Mouse (Mus musculus): ENCODE data around the gene Bloc1s4. TPM values are rescaled to one million over a fixed set of nuclear protein-coding genes. Genes with fewer than 3 reads are reported as not detected.
"Not testable (repeated sequence)": the region's sequence is repeated elsewhere in the genome, so short reads cannot be mapped to it uniquely, and the experiment has no call there.

Bloc1s4 gene
- total RNA-seq (2021): 10 to 100 TPM; 16.0 to 21.3 TPM

- intact Hi-C loops (cut with DNase I): loop anchor here (5.0 to 10.0 kb wide), 2 partner anchors 164 to 216 kb away; no protein-coding TSS in a partner anchor
- peak; percentile 95 to 97 for DNase-seq (ENCODE audit: low spot score in 2 of 2)
Observed at GRCm38 (mm10) chr5:36748536-36749061, at the start of gene Bloc1s4. Gene Bloc1s4 (minus strand): TSS chr5:36748650.

DNA sequence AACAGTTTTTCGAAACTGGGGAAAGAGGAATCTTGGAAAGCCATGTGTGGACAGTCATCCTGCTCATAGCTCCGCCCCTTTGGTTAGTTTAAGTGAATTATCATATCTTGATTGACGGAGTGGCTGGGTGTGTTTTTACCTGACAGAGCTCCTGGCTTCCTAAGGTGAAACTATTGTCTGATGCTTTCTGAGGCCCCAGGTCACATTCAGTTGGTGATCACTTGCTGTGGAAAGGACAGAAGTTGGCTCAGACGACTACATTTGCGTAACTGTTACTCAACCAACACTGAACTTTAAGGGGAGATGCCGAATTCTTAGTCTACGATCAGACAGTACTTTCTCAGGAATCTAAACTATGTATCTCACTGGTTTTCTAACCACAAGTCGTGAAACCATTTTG, 48.8 kb upstream of the Bloc1s4 start:
- DNase-seq (ENCODE audit: low spot score in 2 of 2): no peak
- intact Hi-C loops (cut with DNase I): no loop called here

DNA sequence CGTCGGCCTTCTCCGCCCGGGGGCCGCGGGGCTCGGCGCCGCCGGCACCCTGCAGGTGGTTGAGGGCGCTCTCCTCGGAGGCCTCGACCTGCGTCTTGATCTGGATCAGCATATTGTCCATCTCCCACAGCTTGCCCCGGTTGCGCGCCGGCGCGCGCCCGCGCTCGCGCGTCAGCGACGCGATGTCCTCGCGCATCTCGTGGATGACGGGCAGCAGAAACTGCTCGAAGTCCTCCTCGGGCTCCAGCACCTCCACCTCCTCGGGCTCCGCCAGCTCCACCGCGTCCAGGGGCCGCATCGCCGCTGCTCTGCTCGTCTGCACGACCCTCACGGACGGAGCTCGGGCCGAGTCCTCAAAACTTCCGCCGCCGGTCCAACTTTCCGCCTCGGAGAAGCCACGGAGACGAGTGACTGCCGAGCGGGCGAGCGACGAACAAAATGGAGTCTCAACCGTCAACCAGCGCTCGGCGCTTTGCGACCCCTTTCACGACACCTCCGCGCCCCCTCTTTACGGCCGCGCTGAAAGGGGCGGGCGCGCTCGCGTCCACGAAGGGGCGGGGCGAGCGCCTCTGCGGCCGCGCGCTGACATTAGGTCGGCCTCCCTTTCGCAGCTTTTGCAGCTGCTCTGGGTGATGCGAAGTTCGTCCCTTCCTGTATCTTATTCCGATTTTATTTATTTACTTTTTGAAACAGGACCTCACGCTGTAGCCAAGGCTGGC, 48.0 kb upstream of the Bloc1s4 start, which contains the start of gene Mrfap1:
Gene Mrfap1 (minus strand): TSS at position 477 of the 719 bp plus-strand sequence.
- peak; percentile 94 to 96 for DNase-seq (ENCODE audit: low spot score in 2 of 2)
- intact Hi-C loops (cut with DNase I): not testable (repeated sequence)

DNA sequence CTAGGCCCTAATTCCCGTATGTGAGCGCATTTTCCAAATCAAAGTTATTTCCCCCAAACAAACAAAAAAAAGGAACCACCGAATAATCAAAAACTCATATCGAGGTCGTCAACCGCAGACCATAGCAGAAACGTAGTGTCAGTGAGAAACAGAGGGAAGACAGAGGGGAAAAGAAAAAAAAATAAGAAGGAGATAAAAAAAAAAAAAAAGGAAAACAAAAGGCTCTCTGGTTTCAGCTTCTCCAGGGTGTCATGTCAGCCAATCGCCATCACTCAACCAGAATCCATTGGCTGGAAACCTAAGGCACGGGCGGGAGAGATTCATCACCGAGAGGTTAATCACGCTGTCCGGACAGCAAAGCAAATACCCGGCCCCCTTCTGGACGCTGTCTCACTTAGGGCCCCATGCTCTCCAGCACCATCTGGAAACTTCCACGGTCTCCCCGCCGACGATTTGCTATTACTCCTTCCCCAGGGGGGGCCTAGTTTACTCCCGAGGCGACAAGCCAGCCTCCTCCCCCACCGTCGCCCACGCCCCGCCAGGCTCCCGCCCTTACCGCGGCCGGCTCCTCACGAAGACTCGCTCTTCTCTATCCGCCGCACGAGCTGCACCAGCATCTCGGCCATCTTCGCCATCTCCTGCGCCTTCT, 47.3 kb upstream of the Bloc1s4 start:
- intact Hi-C loops (cut with DNase I): not testable (repeated sequence)
- DNase-seq (ENCODE audit: low spot score in 2 of 2): peak; percentile 75 to 79

DNA sequence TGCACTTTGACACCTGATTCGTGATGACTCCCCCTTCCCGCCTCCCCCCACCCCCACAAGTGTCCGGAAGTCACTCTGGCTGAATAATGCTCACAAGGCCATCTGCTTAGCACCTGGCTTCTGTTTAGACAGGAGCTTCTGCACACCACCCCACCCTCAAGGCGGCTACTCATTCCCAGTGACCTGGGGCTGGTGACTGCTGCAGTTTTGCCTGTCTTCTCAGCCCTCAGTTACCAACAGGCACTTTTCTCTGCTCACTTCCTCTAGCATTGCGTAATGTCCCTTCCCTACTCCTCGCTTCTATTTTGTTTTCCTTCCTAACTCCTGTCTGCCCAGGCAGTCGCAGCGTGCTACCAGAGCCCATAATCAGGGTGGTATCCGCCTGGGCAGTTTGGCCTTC, 43.4 kb upstream of the Bloc1s4 start:
- DNase-seq (ENCODE audit: low spot score in 2 of 2): no peak
- intact Hi-C loops (cut with DNase I): no loop called here

- intact Hi-C loops (cut with DNase I): no loop called here
- DNase-seq (ENCODE audit: low spot score in 2 of 2): no peak
Observed at GRCm38 (mm10) chr5:36786052-36786451, 37.6 kb upstream of the Bloc1s4 start.

DNA sequence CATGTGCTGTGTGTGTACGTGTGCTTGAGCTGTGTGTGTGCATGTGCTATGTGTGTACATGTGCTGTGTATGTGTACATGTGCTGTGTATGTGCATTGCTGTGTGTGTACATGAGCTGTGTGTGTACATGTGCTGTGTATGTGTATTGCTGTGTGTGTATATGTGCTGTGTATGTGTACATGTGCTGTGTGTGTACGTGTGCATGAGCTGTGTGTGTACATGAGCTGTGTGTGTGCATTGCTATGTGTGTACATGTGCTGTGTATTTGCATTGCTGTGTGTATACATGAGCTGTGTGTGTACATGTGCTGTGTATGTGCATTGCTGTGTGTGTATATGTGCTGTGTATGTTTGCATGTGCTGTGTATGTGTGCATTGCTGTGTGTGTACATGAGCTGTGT, 31.1 kb upstream of the Bloc1s4 start:
- no peak for DNase-seq (ENCODE audit: low spot score in 2 of 2)
- intact Hi-C loops (cut with DNase I): no loop called here

DNA sequence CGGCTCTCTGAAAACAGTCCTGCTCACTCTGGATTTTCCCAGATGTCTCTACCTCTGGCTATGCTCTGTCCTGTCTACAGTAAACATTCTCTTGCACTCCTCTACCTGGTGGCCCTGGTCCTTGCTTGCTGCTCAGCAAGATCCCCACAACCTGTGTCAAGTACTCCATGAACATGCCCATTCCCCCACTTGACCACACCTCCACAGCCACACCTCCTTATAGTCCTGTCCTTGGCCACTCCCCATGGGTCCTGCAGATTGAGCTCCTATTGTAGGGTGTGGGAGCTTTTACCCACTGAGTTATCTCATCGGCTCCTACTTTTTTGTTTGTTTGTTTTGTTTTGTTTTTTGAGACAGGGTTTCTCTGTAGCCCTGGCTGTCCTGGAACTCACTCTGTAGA, 30.5 kb upstream of the Bloc1s4 start:
- intact Hi-C loops (cut with DNase I): no loop called here
- DNase-seq (ENCODE audit: low spot score in 2 of 2): no peak

DNA sequence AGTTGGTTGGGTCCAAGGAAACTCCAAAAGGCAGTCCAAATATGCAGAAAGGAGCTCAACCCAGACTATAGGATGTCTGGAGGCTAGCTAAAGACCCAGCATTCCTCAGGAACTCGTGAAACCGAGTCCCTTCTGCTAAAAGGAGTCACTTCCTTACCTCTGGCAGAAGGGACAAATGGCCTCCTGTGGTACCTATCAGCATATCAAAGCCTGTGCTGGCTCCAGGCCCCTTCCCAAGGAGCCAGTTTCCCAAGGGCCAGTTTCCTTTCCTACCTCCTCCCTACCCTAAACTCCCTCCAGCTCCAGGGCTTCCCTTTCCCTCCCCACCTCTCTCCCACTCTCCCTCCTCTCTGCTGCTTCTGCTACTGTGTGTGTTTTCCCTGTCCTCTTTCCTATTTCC, 28.7 kb upstream of the Bloc1s4 start:
- DNase-seq (ENCODE audit: low spot score in 2 of 2): no peak
- intact Hi-C loops (cut with DNase I): no loop called here

DNA sequence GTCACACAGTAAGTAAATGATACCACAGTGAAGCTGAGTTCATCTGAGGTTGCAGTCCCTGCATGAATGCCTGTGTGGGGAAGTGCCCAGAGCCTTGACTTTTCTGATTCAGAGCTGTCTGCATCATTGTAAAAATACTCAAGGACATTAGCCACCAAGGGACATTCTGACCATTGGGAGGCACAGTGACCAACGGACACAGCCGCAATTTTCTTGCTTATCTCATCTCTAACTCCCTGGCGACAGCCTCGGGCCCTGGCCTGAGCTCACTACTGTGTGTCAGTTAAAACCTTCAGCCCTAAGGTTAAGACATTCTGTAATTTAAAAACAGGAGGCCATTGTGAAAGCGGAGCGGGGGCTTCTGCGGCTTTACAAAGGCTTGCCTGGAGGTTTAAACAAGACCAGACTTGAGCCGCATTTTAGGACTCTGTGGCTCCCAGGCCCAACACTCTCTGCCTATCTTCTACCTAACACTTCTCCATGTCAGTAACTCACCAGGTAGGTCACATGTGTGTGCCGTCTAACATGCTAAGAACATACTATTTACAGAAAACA, 27.6 kb upstream of the Bloc1s4 start:
- intact Hi-C loops (cut with DNase I): no loop called here
- no peak for DNase-seq (ENCODE audit: low spot score in 2 of 2)

- DNase-seq (ENCODE audit: low spot score in 2 of 2): no peak
- intact Hi-C loops (cut with DNase I): no loop called here
Observed at GRCm38 (mm10) chr5:36775317-36775716, 26.9 kb upstream of the Bloc1s4 start.

DNA sequence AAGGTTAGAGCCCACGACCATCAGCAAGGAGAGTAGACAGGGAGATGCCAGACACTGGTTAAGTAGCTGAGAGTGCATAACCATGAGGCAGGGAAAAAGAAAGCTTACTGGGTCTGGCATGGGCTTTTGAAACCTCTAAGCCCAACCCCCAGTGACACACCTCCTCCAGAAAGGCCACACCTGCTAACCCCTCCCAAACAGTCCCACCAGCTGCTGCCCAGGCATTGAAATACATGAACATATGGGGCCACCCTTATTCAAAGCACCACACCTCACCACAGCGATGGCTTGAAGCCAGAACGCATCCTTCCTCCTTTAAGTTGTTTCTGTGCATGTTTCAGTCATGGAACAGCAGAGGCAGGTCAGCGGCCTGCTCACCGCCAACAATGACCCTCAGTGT, 24.1 kb upstream of the Bloc1s4 start:
- DNase-seq (ENCODE audit: low spot score in 2 of 2): no peak
- intact Hi-C loops (cut with DNase I): no loop called here

GRCm38 (mm10) chr5:36769603-36770002, 21.2 kb upstream of the Bloc1s4 start:
- DNase-seq (ENCODE audit: low spot score in 2 of 2): no peak
- intact Hi-C loops (cut with DNase I): no loop called here

DNA sequence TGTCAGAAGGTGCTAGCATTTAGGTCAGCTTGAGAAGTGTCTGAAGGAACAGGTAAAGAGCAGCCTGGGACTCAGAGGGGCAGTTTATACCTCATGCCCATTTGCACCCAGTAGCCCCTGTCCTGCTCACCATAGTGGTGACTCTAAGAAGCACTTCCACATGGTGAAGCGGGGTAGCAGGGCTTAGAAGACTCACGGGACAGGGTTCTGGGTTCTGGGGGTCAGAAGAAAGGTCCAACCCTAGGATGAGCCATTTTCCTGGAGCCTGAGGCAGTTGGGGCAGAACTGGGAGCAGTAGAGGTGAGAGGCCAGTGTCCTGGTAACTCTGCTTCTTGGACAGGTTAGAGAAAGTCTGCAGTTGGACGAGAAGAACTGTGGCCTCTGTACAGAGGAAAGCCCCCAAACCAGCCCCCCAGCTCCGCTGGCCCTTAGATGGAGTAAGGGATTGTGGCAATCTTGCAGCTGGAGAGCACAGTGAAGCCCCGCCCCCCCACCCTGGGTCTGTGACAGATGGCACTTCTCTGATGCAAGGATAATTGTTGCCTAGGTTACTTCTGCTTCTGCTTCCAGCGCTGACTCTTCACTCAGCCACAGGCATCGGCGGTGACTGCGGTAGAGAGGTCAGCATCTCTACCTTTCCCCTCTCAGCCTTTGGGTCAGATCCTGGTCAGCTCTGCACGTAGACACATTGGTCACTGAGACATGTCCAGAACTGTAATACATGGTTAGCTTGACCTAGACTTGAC, 18.7 kb upstream of the Bloc1s4 start:
- intact Hi-C loops (cut with DNase I): no loop called here
- no peak for DNase-seq (ENCODE audit: low spot score in 2 of 2)

GRCm38 (mm10) chr5:36759848-36760247, 11.4 kb upstream of the Bloc1s4 start:
- intact Hi-C loops (cut with DNase I): no loop called here
- no peak for DNase-seq (ENCODE audit: low spot score in 2 of 2)

GRCm38 (mm10) chr5:36757033-36757432, 8.6 kb upstream of the Bloc1s4 start:
- no peak for DNase-seq (ENCODE audit: low spot score in 2 of 2)
- intact Hi-C loops (cut with DNase I): no loop called here

DNA sequence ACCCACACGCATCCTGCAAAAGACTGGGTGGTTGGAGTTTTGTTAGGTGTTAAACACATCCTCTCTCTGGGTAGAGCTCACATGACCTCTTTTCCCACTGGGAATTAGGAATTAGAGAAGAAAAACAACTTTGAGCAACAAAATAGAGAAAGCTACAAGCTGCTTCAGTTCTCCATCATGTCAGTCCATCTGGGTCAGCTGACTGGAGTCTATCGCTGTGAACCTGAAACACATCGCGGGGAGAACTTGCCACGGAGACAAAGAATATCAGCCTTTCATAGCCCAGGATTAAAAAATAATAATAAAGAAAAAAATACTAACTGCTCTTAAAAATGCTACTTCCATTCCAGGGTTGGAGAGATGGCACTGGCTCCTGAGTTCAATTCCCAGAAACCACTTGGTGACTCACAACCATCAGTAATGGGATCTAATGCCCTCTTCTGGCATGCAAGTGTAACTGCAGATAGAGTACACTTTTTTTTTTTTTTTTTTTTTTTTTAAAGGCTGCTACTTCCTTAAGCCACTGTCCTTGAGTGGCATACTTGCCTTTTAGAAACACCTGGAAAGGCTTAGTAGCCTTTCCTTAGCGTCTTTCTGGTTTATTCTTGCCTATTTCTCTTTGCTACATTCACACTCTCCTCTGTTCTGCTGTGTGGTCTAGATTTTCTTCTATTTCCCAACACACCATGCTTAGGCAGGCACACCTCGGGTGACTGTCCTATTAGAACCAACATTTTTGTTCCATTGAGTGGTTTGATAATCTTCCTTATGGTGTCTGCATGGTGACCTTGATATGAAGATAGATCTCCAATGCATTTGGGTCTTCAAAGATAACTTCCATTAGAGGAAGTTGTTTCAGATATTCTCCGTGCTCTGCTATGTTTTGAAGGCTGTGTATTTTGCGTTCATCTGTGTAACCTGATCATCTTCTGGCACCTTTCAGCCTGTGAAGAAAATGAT, 1.9 kb upstream of the Bloc1s4 start:
- intact Hi-C loops (cut with DNase I): no loop called here
- DNase-seq (ENCODE audit: low spot score in 2 of 2): no peak

- peak in 1 of 2 experiments; percentile 18 for DNase-seq (ENCODE audit: low spot score in 2 of 2)
- intact Hi-C loops (cut with DNase I): loop anchor here (5.0 to 10.0 kb wide), 2 partner anchors 163 to 216 kb away; no protein-coding TSS in a partner anchor
Observed at GRCm38 (mm10) chr5:36747794-36748535, 485 bp downstream of the Bloc1s4 start.

All from left cerebral cortex, postnatal 25 days (tissue).